Mouse (Mus musculus) liver, postnatal 0 days (tissue): ENCODE measurements around the gene H2afy2. TPM values are rescaled to one million over a fixed set of nuclear protein-coding genes. Genes with fewer than 3 reads are reported as not detected.

Experiments
- ATAC-seq: fragments of 200-750 bp; cut with Nextera tagmentation; 2 replicates; pipeline ENCODE4 v1.8.0; 2017; ENCODE audit warnings: mild to moderate bottlenecking, moderate library complexity
- DNase-seq: peaks from one replicate; pipeline ENCODE4 v3.0.0-alpha.2; 2016
- H3K27ac ChIP-seq: fragments of 300-500 bp; sonication (generic); 2 replicates; pipeline ENCODE4 v1.5.1; 2014; ENCODE audit warnings: antibody characterized with exemption, moderate library complexity, mild to moderate bottlenecking, low read depth
- H3K27me3 ChIP-seq: fragments of 300-500 bp; sonication (generic); 2 replicates; pipeline ENCODE4 v1.6.1; 2014; ENCODE audit warnings: low read length, control low read depth, mixed read lengths; ENCODE audit not compliant: insufficient read depth
- H3K36me3 ChIP-seq: fragments of 300-500 bp; sonication (generic); replicated peaks from 2 replicates; pipeline ENCODE4 v1.6.1; 2014; ENCODE audit warnings: mild to moderate bottlenecking, control low read depth, low read length, moderate library complexity, mixed read lengths; ENCODE audit not compliant: insufficient read depth
- H3K4me1 ChIP-seq: fragments of 300-500 bp; sonication (generic); 2 replicates; pipeline ENCODE4 v1.6.1; 2014; ENCODE audit warnings: antibody characterized with exemption, mild to moderate bottlenecking, control low read depth; ENCODE audit not compliant: insufficient read depth
- H3K4me2 ChIP-seq: fragments of 300-500 bp; sonication (generic); 2 replicates; pipeline ENCODE4 v1.6.1; 2014; ENCODE audit warnings: low read depth, mild to moderate bottlenecking, low read length, moderate library complexity, mixed read lengths
- H3K4me3 ChIP-seq: fragments of 300-500 bp; sonication (generic); 2 replicates; pipeline ENCODE4 v1.5.1; 2014; ENCODE audit warnings: low read depth, low read length
- H3K9ac ChIP-seq: fragments of 300-500 bp; sonication (generic); replicated peaks from 2 replicates; pipeline ENCODE4 v1.6.1; 2014; ENCODE audit warnings: mild to moderate bottlenecking, moderate library complexity
- H3K9me3 ChIP-seq: fragments of 300-500 bp; sonication (generic); 2 replicates; pipeline ENCODE4 v1.6.1; 2016; ENCODE audit warnings: mild to moderate bottlenecking, control low read depth, low read length, mixed read lengths
- CTCF ChIP-seq: sonication (generic); IDR thresholded peaks from 2 replicates; pipeline ENCODE4 v1.5.1; 2016; ENCODE audit warnings: antibody characterized with exemption, low read depth
- EP300 ChIP-seq: IDR thresholded peaks from 2 replicates; pipeline ENCODE4 v1.6.1; 2016; ENCODE audit warnings: antibody characterized with exemption, low read depth, mild to moderate bottlenecking
- WGBS: fragments of 180-500 bp; shearing (Covaris S2); extraction: QIAGEN DNeasy Blood & Tissue Kit; methylation state at CpG from one replicate; pipeline ENCODE4 v1.1.7; 2014; ENCODE audit not compliant: insufficient replicate concordance; 5-methylcytosine and 5-hydroxymethylcytosine counted together
- polyA plus RNA-seq: library from polyadenylated mRNA; unstranded; fragments of >200 nt; fragmentation: Nextera tagmentation; extraction: Ambion mirVana; gene quantifications from 2 replicates; pipeline ENCODE4 v1.2.1, GENCODE M21; 2015

H2afy2 gene
- polyA plus RNA-seq, 1 experiment from 2014 or later = 1.9 TPM

- no peaks in the 10 kb centered on the region; the same call in 1 of the 2 replicates for H3K9me3 ChIP-seq
- TF ChIP-seq EP300 = no peak
- no peak for TF ChIP-seq CTCF
- H3K27me3 ChIP-seq = no peaks in the 10 kb centered on the region
- no peak overlapping the region for H3K9ac ChIP-seq
- 63% methylated on average over 1 of the region's 1 CpGs for WGBS
- H3K4me3 ChIP-seq = no peak overlapping the region
- ATAC-seq (no peak), DNase-seq (no peak)
- no peaks in the 10 kb centered on the region for H3K4me1 ChIP-seq
- H3K36me3 ChIP-seq = peaks cover 3% of the 10 kb centered on the region
- H3K4me2 ChIP-seq = no peak overlapping the region
- no peak overlapping the region for H3K27ac ChIP-seq
Measured at GRCm38 (mm10) chr10:61741306-61741705, 42.6 kb downstream of the H2afy2 start.

- no peak overlapping the region for H3K27ac ChIP-seq
- peaks cover 2% of the 10 kb centered on the region; the same call in 1 of the 2 replicates for H3K36me3 ChIP-seq
- no peak for TF ChIP-seq CTCF
- WGBS = 74% methylated on average over 4 of the region's 4 CpGs
- ATAC-seq (no peak), DNase-seq (no peak)
- no peak overlapping the region for H3K9ac ChIP-seq
- no peak overlapping the region for H3K4me2 ChIP-seq
- H3K9me3 ChIP-seq = no peaks in the 10 kb centered on the region
- no peaks in the 10 kb centered on the region for H3K4me1 ChIP-seq
- no peak overlapping the region for H3K4me3 ChIP-seq
- no peaks in the 10 kb centered on the region for H3K27me3 ChIP-seq
Measured at GRCm38 (mm10) chr10:61738126-61738525, 45.8 kb downstream of the H2afy2 start.

GRCm38 (mm10) chr10:61737537-61737936 lies 46.4 kb downstream of the H2afy2 start:
- Histone ChIP-seq H3K27me3 (no peaks in the 10 kb centered on the region), H3K4me2 (no peak overlapping the region), H3K4me1 (no peaks in the 10 kb centered on the region), H3K9me3 (no peaks in the 10 kb centered on the region), H3K27ac (no peak overlapping the region), H3K4me3 (no peak overlapping the region), H3K36me3 (peaks cover 2% of the 10 kb centered on the region; the same call in 1 of the 2 replicates), H3K9ac (no peak overlapping the region)
- 76% methylated on average over 1 of the region's 1 CpGs for WGBS
- ATAC-seq (no peak), DNase-seq (no peak)
- TF ChIP-seq CTCF = no peak
- TF ChIP-seq EP300 = no peak

GRCm38 (mm10) chr10:61736671-61737078 lies 47.3 kb downstream of the H2afy2 start:
- DNase-seq = no peak
- ATAC-seq = no peak
- Histone ChIP-seq H3K4me2 (no peak overlapping the region), H3K9me3 (no peaks in the 10 kb centered on the region), H3K27ac (no peak overlapping the region), H3K36me3 (peaks cover 2% of the 10 kb centered on the region; the same call in 1 of the 2 replicates), H3K4me1 (no peaks in the 10 kb centered on the region), H3K4me3 (no peak overlapping the region), H3K27me3 (no peaks in the 10 kb centered on the region), H3K9ac (no peak overlapping the region)
- 73% methylated on average over 10 of the region's 10 CpGs for WGBS
- TF ChIP-seq EP300 = no peak
- no peak for TF ChIP-seq CTCF

GRCm38 (mm10) chr10:61734377-61734776 lies 49.6 kb downstream of the H2afy2 start:
- no peak for TF ChIP-seq EP300
- TF ChIP-seq CTCF = peak; percentile 93
- WGBS = 32% methylated on average over 3 of the region's 3 CpGs
- H3K4me1 ChIP-seq = no peaks in the 10 kb centered on the region
- no peaks in the 10 kb centered on the region; the same call in 1 of the 2 replicates for H3K36me3 ChIP-seq
- DNase-seq = peak; percentile 55
- H3K9me3 ChIP-seq = no peaks in the 10 kb centered on the region
- no peak overlapping the region for H3K4me3 ChIP-seq
- H3K4me2 ChIP-seq = no peak overlapping the region
- H3K27ac ChIP-seq = no peak overlapping the region
- no peak overlapping the region for H3K9ac ChIP-seq
- H3K27me3 ChIP-seq = no peaks in the 10 kb centered on the region
- ATAC-seq = peak; percentile 86

GRCm38 (mm10) chr10:61730171-61730570 lies 53.8 kb downstream of the H2afy2 start:
- Histone ChIP-seq H3K4me1 (no peaks in the 10 kb centered on the region), H3K9ac (no peak overlapping the region), H3K4me2 (no peak overlapping the region), H3K9me3 (no peaks in the 10 kb centered on the region), H3K27ac (no peak overlapping the region), H3K36me3 (0 out of 2 replicates have a peak, but pooled peaks cover 2% of the 10 kb centered on the region), H3K27me3 (no peaks in the 10 kb centered on the region), H3K4me3 (no peak overlapping the region)
- DNase-seq (no peak), ATAC-seq (no peak)
- 86% methylated on average over 6 of the region's 6 CpGs for WGBS
- TF ChIP-seq EP300 = no peak
- TF ChIP-seq CTCF = no peak

GRCm38 (mm10) chr10:61729181-61729580 lies 54.8 kb downstream of the H2afy2 start:
- Histone ChIP-seq H3K4me1 (no peaks in the 10 kb centered on the region), H3K9ac (no peak overlapping the region), H3K4me2 (no peak overlapping the region), H3K4me3 (no peak overlapping the region), H3K27me3 (no peaks in the 10 kb centered on the region), H3K36me3 (0 out of 2 replicates have a peak, but pooled peaks cover 2% of the 10 kb centered on the region), H3K27ac (no peak overlapping the region), H3K9me3 (no peaks in the 10 kb centered on the region)
- no peak for DNase-seq
- WGBS = 77% methylated on average over 11 of the region's 11 CpGs
- no peak for ATAC-seq
- no peak for TF ChIP-seq EP300
